Mouse (Mus musculus) megakaryocyte-erythroid progenitor cell, adult 5-6 weeks (primary cell): ENCODE results near the gene Izumo1. TPM values are rescaled to one million over a fixed set of nuclear protein-coding genes. Genes with fewer than 3 reads are reported as not detected.

ENCODE experiments used
- ATAC-seq: replicated peaks from 2 replicates; pipeline ENCODE4 v1.8.0; 2016; ENCODE audit warnings: mild to moderate bottlenecking, inconsistent platforms; ENCODE audit not compliant: severe bottlenecking, poor library complexity, low FRiP score, low TSS enrichment
- total RNA-seq, 2 experiments: library from RNA; stranded (forward) in 1 of 2; stranded (reverse) in 1 of 2; fragments of 200-1000, 215-1000 nt in 1 of 2; fragments of >200 nt in 1 of 2; fragmentation: Nextera tagmentation in 1 of 2; gene quantifications; 2 replicates each; pipeline ENCODE4 v1.2.3; 2014 to 2017

Izumo1 gene
- total RNA-seq, 2 experiments from 2014 or later = not detected

GRCm38 (mm10) chr7:45616277-45616676 lies 5.3 kb upstream of the Izumo1 start:
- no peak for ATAC-seq

GRCm38 (mm10) chr7:45617042-45617695 lies 4.4 kb upstream of the Izumo1 start, which contains the start of gene Fut1:
Gene Fut1 (plus strand): TSS chr7:45617289.
- no peak for ATAC-seq

GRCm38 (mm10) chr7:45618316-45618715 lies 3.3 kb upstream of the Izumo1 start:
- no peak for ATAC-seq

GRCm38 (mm10) chr7:45619592-45619991 lies 2.0 kb upstream of the Izumo1 start:
- no peak for ATAC-seq

- peak; percentile 68; the same call in 1 of the 2 replicates for ATAC-seq
These were observed 1.9 kb downstream of the Izumo1 start for GRCm38 (mm10) chr7:45623507-45623906.

GRCm38 (mm10) chr7:45624718-45625117 lies 3.1 kb downstream of the Izumo1 start:
- ATAC-seq = no peak

GRCm38 (mm10) chr7:45625481-45625880 lies 3.9 kb downstream of the Izumo1 start:
- no peak for ATAC-seq

GRCm38 (mm10) chr7:45626571-45627076 lies 5.0 kb downstream of the Izumo1 start:
- ATAC-seq = no peak

- no peak for ATAC-seq
These were observed 5.7 kb downstream of the Izumo1 start, which contains the start of gene Rasip1 for GRCm38 (mm10) chr7:45627261-45627660. Gene Rasip1 (plus strand): TSS chr7:45627488.

- peak; percentile 69 for ATAC-seq
These were observed 7.0 kb downstream of the Izumo1 start for GRCm38 (mm10) chr7:45628364-45629294.

- ATAC-seq = no peak
These were observed 8.7 kb downstream of the Izumo1 start for GRCm38 (mm10) chr7:45630064-45630907.

- ATAC-seq = no peak
These were observed 10.9 kb downstream of the Izumo1 start for GRCm38 (mm10) chr7:45632499-45632898.

GRCm38 (mm10) chr7:45634946-45635681 lies 13.5 kb downstream of the Izumo1 start:
- ATAC-seq = no peak

- no peak for ATAC-seq
These were observed 14.4 kb downstream of the Izumo1 start for GRCm38 (mm10) chr7:45635711-45636688.

GRCm38 (mm10) chr7:45637710-45638109 lies 16.1 kb downstream of the Izumo1 start:
- ATAC-seq = no peak

- no peak for ATAC-seq
These were observed 17.2 kb downstream of the Izumo1 start for GRCm38 (mm10) chr7:45638623-45639401.

- no peak for ATAC-seq
These were observed 18.0 kb downstream of the Izumo1 start, which contains the start of gene Mamstr for GRCm38 (mm10) chr7:45639561-45640027. Gene Mamstr (plus strand): TSS chr7:45639977.
